Mouse (Mus musculus): Measurements from ENCODE around the gene Pphln1.

Pphln1 gene

DNA sequence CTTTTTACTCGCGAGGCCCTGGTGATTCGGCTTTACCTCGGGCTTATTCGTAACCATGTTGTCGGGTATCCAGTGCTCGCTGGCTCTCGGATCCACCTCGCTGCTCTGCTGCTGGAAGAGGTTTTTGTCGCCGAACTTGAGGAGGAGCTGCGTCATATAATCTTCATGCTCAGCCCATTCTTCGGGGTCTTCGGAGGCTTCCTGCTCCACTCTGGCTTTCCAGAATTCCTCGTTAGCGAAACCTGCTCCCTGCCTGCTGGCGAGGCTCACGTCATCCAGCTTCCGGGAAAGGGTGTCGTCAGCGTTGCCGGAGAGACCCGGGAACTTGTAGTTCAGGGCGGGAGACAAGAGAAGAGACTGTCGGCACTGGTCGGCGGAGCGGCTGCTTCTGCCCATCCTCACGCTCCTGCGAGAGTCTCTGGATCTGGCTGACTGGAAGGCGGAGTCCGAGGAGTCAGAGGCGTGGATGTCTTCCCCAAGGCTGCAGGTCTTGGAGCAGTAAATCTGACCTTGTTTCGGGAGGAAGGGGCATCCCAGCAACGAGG is 105.1 kb downstream of the Pphln1 start:
- no peak for DNase-seq (ENCODE audit: low spot score)

DNA sequence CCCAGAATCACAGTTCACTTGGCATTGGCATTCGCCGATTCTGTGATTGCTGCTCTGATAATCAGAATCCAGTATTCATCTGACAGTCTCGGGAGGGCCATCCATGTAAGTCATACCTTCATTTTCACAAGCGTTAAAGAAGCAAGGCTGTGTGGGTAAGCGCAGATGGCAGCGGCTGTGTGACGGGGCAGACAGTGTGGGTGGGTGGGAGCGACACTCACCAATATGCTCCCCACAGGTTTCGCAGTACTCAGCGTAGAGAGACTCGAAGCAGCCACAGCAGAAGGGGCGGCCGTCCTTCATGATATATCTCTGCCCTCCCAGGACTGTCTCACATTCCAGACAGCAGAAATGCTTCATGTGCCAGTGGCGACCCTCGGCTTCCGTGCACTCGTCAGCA is 106.7 kb downstream of the Pphln1 start:
- no peak for DNase-seq (ENCODE audit: low spot score)

DNA sequence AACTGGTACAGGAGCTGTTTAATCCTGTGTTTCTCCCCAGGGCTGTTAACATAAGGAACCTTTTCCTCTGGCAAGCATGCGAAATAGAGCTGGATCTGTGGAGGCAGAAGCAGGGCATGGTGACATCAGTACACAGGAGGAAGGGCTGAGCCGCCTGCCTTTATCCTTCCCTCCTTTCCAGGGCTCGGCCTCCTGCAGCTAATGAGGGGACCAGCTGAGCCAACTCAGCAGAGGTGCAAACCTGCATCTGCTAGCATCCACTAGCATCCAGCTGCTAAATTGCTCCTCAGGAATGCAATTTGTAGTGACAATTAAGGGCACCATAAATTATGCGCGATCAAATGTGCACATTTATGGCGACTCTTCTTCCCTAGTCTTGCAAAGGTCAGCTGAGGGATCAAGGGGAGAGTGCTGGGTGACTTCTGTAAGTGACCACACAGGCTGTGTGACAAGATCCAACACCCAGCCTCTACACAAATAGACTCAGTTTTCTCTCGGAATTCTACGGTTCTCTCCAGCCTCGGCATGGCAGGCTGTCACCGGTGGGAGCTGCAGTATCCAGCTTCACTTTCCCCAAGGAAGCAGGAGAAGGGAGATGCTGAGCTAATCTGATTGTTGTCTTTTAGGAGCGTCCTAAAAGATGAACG is 112.7 kb downstream of the Pphln1 start:
- no peak for DNase-seq (ENCODE audit: low spot score)

DNA sequence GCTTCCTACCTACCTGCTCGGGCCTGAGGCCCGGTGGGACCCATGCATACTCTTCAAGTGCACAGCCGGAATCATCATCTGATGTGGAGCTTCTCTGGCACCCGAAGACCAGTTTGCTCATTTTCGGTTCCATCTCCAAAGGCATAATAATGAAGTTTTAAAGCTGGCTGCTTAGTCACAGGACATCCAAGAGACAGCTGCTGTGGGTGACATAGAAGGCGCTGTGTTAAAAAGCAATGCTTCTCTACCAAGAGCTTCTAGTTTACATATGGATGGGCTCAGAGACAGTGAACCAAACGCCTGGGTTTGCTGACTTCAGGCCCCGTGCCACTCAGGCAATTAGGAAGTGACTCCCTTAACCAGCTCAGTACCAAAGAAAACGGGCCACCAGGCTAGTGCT is 114.3 kb downstream of the Pphln1 start:
- DNase-seq (ENCODE audit: low spot score): no peak

DNA sequence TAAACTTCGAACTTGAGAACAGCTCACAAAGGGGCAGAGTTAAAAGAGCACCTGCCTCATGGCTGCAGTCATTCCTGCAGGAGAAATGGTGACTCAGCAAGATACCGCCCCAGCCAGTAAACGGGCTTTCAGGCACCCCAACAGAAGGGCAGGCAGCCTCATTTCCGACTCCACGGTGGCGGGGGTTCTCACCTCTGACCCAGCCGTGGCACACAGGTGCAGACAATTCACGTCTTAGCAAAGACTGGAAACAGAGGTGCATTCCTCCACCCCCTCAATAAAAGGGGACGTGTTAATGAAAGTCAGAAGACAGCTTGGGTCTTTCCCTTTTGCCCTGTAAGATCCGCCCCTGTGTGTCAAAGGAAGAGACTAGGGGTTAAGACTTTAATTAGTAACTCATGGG is 115.8 kb downstream of the Pphln1 start:
- no peak for DNase-seq (ENCODE audit: low spot score)

DNA sequence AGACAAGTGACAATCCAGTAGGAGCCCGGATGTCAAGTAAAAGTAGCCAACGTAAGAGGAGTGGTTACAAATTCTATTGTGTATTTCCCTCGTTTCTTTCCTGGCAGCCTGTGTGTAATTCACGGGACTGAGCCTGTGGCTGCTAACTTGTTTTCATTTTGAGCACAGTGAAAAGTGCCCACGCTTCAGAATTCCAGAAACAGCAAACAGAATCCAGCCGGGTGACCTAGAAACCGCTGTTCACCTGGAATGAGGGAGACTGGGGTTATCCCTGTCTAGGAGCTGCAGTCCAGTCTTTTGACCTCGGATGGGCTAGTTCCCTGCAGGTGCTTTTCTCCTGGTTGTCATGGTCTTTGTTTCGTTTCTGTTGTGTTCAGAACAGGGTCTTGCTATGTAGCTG is 117.2 kb downstream of the Pphln1 start:
- DNase-seq (ENCODE audit: low spot score): no peak

DNA sequence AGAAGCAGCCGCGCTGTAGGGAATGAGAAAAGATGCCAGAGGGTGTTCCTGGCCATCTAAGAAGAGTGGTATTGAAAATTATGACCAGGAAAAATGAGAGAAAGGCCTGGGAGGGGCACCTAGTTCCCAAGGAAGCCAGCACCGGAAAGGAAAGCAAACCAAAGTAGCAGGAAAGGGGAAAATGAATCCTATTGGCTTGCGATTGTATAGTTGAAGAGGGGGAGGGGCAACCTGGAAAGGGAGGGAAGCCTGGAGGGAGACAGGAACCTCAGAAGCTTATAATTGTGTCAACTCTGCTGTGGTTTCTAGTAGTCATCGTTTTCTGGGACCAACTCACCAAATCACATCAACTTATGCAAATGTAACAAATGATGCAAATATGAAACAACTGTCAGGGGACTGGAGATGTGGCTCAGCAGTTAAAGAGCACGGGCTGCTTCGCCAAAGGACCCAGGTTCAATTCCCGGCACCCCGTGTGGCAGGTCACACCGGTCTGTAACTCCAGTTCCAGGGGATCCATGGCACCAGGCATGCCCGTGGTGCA is 118.9 kb downstream of the Pphln1 start:
- no peak for DNase-seq (ENCODE audit: low spot score)

DNA sequence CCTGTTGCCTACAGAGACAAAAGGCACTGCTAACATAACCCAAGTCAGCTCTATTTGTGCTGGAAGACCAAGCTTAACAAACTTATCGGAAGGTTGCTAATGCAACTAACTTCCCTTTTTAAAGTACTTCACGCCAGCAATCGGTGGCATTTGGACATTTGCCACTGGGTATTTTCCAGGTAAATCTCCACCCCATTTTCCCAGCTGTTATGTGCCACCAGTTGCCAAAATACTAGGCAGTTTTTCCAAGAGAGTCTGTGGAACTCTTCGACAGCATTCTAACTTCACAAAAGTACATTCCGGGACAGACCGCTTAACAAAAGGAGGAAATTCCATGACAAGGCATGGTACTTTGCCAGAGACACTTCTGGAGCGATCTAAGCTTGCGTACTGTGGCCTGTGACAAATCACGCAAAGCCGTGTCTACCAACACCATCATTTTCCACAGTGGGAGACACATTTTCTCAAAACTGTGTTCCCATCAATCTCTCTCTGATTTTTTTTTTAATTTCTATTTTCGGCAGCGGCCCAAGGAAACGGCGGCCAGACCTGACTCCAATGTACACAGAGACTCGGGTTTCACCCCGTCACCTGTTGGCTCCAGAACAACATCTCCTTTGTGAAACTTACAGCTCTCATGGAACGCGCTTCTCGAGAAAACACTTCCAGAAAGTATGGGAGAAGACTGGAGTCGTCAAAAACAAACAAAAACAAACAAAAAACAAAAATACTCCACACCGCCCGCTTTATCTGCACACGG is 120.2 kb downstream of the Pphln1 start:
- DNase-seq (ENCODE audit: low spot score): peak; percentile 5

DNA sequence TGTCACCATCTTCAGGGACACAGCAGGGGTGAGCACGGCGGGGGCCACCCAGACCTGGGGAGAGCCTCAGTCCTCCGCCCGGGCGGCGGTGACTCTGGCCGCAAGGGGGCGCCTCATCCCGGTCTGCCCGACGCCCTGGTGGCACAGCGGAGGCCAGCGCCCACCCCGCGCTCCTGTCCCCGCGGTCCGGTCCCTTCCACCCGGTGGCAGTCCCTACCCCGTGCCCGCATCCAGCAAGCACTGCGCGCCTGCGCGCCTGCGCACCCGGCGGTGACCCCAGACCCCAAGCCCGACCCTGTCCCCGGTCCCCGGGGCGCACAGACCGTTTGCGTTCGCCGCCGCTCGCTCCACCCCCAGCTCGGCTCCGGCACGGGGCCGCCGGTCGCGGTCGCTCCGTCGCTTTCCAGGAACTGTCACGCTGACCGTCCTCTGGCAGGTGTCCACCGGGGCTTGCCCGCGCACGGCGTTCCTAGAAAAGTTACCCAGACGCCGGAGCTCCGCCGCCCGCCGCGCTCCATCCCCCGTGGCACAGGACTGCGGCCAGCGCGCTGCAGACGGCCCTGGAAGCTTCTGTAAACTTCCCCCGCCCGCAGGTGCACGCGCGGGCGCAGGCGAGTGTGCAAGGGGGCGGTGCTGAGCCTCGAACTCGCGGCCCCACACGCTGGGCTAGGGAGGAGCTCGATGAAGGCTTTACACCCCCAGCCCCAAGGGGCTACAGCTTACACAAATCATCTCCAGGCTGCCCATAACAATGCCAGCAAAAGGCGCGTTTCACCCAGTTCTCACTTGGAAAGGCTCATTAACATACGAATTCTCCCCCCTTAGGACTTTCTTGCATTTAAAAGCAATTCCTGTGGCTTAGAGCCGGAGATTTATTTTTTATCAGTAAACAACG is 121.0 kb downstream of the Pphln1 start:
- peak; percentile 53 for DNase-seq (ENCODE audit: low spot score)

DNA sequence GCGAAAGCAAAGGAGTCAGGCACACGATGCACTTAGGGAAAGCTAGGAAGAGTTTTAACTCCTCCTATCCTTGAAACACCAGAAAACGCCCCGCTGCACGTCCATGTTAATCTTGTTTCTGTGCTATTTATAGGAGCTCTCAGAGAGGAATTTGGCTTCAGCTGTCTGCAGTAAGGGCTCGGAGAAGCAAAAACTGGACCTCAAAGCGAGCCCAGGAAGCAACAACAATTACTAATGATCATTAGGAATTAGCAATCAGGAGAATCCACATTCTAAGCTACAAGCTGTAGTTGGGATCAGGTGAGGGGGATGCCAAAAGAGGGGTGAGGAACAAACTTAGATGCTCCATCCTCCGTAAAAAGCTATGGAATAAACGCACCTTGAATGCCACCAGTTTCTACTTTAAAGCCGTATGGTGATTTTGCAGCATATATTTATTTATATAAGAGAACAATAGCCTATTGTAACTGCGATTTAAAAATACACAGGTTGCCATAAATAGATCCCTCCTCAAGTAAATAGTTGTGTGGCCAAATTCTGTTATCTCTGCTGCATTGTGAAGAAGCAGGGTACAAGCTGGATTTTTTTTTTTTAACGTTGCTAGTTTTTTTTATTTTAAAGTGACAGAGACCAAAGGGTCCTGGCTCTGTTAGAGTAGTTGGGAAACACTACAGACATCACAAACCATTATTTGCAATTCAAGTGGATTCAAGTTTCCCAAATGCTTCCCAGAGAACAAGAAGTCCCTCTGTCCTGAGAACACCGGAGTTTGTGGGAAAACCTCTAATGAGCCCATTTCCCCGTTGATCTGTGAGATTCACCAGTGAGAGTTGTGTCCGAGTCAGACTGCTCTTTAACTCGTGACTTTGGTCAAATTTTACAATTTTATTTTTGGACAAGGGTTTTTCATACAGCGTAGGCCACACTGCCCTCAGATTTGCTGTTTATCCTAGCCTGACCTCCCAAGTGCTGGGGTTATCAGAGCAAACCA is 122.0 kb downstream of the Pphln1 start:
- DNase-seq (ENCODE audit: low spot score): peak; percentile 29

DNA sequence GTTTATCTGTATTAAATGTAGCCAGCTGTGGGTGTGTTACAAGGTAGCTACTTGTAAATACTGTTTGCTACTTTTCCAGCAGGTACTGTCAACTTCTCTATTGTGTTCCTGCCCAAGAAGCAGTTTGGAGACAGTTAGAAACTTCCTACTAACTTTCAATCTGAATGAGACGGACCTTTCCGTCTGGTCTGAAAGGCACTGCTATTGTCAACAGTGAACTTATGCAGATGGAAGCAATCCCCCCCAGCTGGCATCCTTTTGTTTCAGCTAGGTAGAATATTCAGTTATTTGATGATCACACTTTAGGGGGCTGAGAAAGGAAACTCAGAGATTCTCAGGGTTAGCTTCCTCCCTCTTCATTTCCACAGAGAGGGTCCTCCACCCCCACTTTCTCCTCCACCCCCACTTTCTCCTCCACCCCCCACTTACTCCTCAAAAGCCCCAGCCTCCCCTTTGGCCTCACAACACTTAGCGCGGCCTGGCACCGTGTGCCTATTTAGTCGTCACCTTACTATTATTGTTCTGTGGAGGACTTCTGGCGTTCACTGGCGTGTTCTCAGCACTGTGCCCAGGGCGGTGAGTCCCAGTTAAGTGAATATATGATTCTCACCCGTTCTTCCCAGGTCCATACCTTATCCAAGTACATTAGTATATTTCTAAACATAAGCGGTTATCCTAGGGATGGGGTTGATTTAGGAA is 123.1 kb downstream of the Pphln1 start:
- no peak for DNase-seq (ENCODE audit: low spot score)

DNA sequence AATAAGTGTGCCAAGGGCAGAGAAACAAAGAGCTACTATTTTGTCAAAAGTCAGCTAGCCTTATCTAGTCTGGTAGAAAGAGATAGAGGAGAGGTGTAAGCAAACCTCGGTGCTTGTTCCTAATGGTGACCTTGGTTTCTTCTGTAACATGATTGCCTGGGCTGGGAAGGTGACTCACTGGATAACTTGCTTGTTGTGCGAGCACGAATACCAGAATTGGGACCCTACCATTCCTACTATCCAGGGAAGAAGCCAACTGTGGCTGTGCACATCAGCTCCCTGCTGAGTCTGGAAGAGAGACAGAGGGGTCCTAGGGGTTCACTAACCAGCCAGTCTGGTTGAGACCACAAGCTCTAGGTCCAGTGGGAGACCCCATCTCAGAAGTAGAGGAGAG is 123.6 kb downstream of the Pphln1 start:
- DNase-seq (ENCODE audit: low spot score): no peak

DNA sequence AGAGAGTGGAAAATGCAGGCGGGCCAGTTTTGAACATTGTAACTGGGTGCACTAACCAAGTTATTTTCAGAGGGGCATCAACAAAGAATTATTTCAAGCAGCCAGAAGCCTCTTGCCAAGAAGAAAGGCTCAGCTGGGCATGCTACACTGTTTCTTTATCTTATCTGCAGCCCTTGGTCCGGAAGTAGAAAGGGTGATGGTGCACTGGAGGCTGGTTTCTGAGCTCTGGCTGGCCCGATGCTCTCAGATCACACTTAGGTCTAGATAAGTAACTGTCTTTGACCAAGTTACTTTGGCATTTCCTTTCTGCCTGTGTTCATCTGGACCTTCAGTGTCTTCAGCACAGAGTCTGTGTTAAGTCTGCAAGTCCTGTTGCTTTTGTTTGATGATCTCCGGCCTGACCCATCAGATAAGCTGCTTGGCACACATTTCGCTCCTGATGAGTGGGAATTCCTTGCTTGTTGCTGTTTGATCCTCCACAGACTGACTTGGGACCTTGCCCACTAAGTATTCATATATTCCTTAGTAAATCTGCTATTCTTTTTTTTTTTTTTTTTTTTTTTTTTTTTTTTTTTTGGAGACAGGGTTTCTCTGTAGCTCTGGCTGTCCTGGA is 127.3 kb downstream of the Pphln1 start:
- DNase-seq (ENCODE audit: low spot score): no peak

DNA sequence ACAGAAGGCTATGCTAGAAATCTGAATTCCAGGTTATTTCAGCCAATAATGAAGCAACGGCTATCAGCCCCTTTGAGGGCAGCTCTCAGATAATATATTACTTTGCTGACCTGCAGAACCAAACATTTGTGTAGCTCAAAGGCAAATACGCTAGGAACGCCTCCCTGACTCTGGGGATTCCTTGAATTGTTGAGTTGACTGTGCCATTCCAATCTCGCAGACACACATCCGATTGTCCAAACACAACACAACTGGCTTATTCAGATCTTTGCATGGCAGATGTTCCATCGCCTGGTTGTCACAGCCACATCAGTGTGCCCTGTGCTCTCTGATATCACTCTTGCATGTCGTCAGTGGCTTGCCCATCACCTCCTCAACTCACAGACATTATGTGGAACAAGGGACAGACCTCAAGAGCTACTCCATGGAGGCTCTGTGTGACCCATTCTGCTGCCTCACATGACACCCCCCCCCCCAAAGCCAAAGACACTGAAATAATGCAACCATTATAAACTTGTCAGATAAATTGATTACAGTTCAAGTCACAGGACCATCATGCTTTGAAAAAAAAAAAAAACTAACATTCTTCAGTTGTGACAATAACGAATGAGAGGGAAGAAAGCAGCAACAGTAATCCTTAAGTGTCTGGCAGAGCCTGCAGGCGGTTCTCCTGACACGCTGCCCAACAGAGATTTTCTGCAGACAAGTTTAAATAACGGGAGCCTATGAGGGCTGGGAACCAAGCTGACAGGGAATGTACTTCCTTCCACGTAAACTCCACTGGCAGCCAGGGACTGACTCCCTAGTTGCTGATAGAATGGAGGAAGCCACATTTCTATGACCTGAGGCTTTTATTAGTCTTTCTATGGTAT is 131.9 kb downstream of the Pphln1 start:
- DNase-seq (ENCODE audit: low spot score): no peak

DNA sequence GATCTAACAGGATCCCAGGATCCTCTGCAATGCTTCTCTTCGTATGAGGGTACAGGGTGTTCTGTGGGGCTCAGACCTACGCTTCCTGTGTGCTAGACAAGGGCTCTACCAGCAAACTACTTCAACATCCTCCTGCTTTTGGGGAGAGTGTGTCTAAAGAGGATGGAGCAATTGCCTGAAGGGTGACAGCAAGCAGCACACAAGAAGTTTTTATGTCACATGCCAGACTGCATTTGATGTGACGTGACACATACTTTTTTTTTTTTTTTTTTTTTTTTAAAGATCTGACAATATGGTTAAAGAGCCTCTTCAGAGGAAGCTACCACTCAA is 132.5 kb downstream of the Pphln1 start:
- no peak for DNase-seq (ENCODE audit: low spot score)

DNA sequence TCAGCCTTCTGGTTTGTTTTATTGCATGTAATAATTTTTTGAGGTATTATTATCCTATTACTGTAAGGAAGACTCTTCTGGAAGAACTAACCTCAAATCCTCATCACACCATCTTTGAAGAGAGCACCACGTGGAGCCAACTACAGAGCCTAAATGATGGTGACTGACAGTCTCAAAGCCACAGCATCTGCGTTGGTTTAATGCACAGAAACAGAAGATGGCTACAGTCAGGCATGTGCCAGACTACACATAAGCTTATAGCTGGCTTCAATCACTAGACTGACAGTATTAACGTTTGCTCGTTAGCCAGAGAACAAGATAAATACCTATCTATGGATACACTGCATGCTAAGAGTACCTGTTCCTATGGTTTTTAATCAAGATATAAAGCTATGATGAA is 138.0 kb downstream of the Pphln1 start:
- no peak for DNase-seq (ENCODE audit: low spot score)

DNA sequence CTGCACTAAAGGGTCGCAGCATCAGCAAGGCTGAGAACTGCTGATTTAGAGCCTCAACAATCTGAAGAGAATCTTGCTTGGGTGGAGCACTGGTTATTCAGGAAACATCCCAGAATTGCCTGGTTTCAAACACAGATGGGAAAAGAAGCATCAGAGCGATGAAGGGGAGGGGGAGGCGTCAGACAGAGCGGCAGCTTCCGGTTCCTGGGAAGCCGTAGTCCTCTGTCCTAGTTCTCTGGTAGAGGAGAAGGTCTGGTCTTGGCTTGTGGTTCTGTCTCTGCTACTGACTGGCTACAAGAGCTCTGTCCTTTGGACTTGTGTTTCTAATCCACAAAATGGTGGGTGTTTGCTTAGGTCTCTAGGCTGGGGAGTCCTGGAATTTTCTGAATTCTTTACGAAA is 139.6 kb downstream of the Pphln1 start:
- DNase-seq (ENCODE audit: low spot score): no peak

DNA sequence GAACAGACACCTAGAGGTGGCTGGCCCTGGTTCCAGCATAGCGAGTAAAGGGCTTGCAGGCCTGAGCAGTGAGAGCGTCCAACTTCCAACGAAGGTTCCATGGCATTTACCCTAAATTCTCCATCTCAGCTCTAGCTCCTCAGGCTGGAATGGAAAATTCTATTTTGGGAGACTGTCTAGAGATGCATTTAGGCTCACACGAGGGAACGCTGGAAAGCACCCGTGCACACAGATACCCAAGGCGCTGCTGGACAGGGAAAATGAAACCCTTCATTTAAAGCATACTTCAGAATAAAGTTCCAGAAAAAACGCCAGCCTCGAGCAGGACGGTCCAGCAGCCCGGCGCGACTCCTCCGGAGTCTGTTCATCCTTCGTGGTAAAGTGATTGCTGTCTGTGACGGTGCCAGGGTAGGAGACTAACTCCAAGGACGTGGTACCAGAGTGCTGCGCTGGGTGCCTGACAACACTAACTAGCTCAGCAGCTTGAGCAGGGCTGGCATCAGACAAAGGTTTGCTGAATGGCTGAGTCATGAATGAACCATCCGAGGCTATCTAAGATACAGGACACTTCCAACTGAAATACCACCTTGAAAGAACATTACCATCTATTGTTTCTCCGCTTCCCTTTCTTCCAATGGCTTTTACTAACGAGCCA is 140.5 kb downstream of the Pphln1 start:
- peak; percentile 12 for DNase-seq (ENCODE audit: low spot score)

DNA sequence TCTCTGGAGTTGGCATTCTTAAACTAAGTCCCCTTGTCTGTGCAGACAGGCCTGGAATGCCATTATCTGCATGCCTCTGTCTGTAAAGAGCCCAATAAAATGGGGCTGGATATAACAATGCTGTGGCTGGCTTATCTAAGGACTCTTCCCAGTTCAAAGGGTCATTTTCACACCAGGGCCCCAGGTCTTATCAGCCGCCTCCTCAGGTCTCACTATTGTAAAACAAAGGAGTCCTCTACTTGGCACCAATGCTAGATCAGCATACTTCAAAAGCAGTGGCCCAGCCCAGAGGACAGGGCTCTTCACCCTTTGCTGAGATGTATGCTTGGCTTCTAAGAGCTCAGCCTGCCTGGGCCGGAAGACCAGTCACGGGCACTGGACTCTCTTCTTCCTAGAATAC is 141.3 kb downstream of the Pphln1 start:
- no peak for DNase-seq (ENCODE audit: low spot score)
